Mouse (Mus musculus): Measurements from ENCODE around the gene Pde6b. TPM values are rescaled to one million over a fixed set of nuclear protein-coding genes. Genes with fewer than 3 reads are reported as not detected.

Gene Pde6b
- total and polyA plus RNA-seq, 2 experiments = not detected

DNA sequence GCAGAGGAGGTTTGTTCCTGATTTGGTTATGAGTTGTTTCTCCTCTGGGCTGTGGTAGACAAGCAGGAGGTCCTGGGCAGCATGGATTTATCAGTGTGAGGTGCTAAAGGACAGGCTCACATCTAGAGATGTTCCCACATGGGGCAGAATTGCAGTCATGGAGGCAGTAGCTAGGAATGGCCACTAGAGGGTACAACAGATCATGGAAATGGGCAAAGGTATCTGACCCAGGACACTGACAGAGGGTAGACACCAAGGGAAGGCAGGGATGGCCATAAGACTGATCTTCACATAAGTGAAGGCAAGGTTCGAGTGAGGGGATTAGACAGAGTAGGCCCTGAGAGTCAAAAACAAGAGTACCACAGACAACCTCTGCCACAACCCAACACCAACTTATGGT, 39.0 kb downstream of the Pde6b start:
- no peak overlapping the region for H3K4me3 ChIP-seq (ENCODE audit: insufficient read depth, low read depth, low read length)
- H3K79me2 ChIP-seq (ENCODE audit: control insufficient read depth, insufficient read depth, low read length) = no peaks in the 10 kb centered on the region
- no peak overlapping the region for H3K9ac ChIP-seq (ENCODE audit: low read depth, low read length)
- no peak for TF ChIP-seq POLR2A (IDR thresholded peaks at IDR 0.05; ENCODE audit: extremely low read depth, insufficient read depth, low read length)
- peak; percentile 69; the same call in 1 of the 2 replicates for TF ChIP-seq CTCF (IDR thresholded peaks at IDR 0.05; ENCODE audit: low read depth, low read length)
- peaks cover 3% of the 10 kb centered on the region for H3K4me1 ChIP-seq (ENCODE audit: control insufficient read depth, insufficient read depth, low read length)
- H3K36me3 ChIP-seq (ENCODE audit: control insufficient read depth, insufficient read depth, low read length) = peaks cover 13% of the 10 kb centered on the region
- H3K27me3 ChIP-seq (ENCODE audit: control insufficient read depth, insufficient read depth, low read length) = no peaks in the 10 kb centered on the region
- H3K27ac ChIP-seq (replicated peaks; ENCODE audit: insufficient read depth, low read depth, low read length) = no peak overlapping the region
- DNase-seq (ENCODE audit: extremely low read depth, low read depth, low spot score) = peak; percentile 42
- 22% methylated on average over 1 of the region's 1 CpGs for WGBS

DNA sequence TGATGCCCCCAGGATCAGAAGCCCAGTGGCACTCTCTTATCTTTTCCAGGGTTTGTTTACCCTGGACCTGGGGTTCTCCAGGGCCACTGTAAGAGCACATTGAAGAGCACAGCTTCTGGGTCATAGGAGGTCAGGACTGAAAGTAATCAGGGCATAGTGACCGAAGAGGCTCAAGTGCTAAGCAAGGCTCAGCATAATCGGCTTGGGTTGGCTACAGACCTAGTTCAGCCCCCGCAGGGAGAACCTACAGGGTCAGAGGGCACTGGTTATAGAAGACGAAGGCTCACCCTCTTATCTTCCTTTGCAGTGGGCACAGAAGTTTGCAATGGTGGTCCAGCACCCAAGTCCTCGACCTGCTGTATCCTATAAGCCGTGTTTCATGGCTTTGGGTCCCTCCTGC, 43.0 kb downstream of the Pde6b start:
- H3K27ac ChIP-seq (replicated peaks; ENCODE audit: insufficient read depth, low read depth, low read length) = no peak overlapping the region
- TF ChIP-seq POLR2A (IDR thresholded peaks at IDR 0.05; ENCODE audit: extremely low read depth, insufficient read depth, low read length) (no peak), CTCF (IDR thresholded peaks at IDR 0.05; ENCODE audit: low read depth, low read length) (no peak)
- DNase-seq (ENCODE audit: extremely low read depth, low read depth, low spot score) = peak; percentile 37
- peaks cover 10% of the 10 kb centered on the region for H3K4me1 ChIP-seq (ENCODE audit: control insufficient read depth, insufficient read depth, low read length)
- 43% methylated on average over 6 of the region's 6 CpGs for WGBS
- H3K9ac ChIP-seq (ENCODE audit: low read depth, low read length) = no peak overlapping the region
- H3K27me3 ChIP-seq (ENCODE audit: control insufficient read depth, insufficient read depth, low read length) = no peaks in the 10 kb centered on the region
- H3K4me3 ChIP-seq (ENCODE audit: insufficient read depth, low read depth, low read length) = no peak overlapping the region
- peaks cover 8% of the 10 kb centered on the region; the same call in 1 of the 2 replicates for H3K79me2 ChIP-seq (ENCODE audit: control insufficient read depth, insufficient read depth, low read length)
- H3K36me3 ChIP-seq (ENCODE audit: control insufficient read depth, insufficient read depth, low read length) = peaks cover 13% of the 10 kb centered on the region

DNA sequence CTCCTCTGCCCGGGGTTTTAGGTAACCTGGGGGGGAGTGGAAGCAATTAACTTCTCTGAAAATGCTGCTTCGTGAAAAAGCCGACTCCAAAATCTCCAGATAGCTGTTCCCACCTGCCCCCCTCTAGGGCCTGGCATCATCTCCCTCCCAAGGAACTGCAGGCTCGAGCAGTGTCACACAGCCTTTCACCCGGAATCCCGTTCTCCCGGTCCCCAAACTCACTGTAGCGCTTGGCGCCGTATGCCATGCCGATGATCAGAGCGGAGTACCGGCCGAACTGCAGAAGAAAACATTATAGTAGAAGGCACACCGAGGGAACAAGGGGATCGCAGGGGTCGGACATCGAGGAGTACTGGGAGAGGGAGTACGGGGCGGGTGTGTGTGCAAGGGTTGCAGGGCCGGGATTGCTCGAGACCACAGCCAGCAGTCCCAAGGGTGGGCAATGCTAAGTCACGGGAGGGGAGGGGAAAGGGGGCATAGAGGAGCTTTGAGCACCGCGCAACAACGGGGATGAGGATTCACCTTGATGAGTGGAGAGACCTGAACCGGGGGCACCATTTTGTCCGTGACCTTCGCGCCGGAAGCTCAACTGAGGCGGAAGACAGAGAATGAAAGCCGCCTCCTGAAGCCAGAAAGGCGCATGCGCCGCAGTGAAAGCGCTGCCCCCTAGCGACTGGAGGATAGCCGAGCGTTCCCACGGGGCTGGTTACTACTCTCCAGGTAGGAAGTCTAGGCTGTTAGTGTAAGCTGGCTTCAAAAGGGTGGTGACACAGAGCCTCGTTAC, 45.8 kb downstream of the Pde6b start, which contains the start of gene Atp5k:
Gene Atp5k, minus strand, starts transcription at position 645 of the 784 bp plus-strand sequence.
- no peaks in the 10 kb centered on the region for H3K27me3 ChIP-seq (ENCODE audit: control insufficient read depth, insufficient read depth, low read length)
- H3K27ac ChIP-seq (replicated peaks; ENCODE audit: insufficient read depth, low read depth, low read length) = peak within 1 kb of the TSS; percentile 75
- 1% methylated on average over 42 of the region's 42 CpGs for WGBS

DNA sequence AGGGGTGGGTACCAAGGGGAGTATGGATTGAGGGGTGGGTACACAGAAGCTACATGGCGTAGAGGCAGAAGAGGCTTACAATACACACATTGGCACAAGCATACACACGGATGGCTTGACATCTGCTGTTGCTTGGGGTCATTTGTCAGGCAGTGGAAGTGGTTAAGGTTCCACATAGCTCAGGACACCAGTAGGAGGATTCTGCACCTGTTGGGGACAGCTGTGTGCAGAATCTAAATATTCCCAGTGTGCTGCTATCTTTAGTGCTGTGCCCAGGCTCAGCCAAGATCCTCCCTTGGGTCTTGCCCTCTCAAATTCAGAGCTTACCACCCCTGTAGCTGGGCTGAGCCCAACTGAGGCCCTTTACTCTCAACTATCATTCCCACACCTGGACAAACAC, 47.9 kb downstream of the Pde6b start:
- Histone ChIP-seq H3K4me3 (ENCODE audit: insufficient read depth, low read depth, low read length) (no peak overlapping the region), H3K79me2 (ENCODE audit: control insufficient read depth, insufficient read depth, low read length) (peaks cover 8% of the 10 kb centered on the region; the same call in 1 of the 2 replicates), H3K27ac (replicated peaks; ENCODE audit: insufficient read depth, low read depth, low read length) (no peak overlapping the region), H3K4me1 (ENCODE audit: control insufficient read depth, insufficient read depth, low read length) (peaks cover 10% of the 10 kb centered on the region), H3K9ac (ENCODE audit: low read depth, low read length) (no peak overlapping the region), H3K36me3 (ENCODE audit: control insufficient read depth, insufficient read depth, low read length) (peaks cover 4% of the 10 kb centered on the region; the same call in 1 of the 2 replicates), H3K27me3 (ENCODE audit: control insufficient read depth, insufficient read depth, low read length) (no peaks in the 10 kb centered on the region)
- TF ChIP-seq CTCF (IDR thresholded peaks at IDR 0.05; ENCODE audit: low read depth, low read length) (no peak), POLR2A (IDR thresholded peaks at IDR 0.05; ENCODE audit: extremely low read depth, insufficient read depth, low read length) (no peak)
- DNase-seq (ENCODE audit: extremely low read depth, low read depth, low spot score) = no peak
- WGBS = 75% methylated on average over 2 of the region's 2 CpGs

More for the DNA sequence above, 45.8 kb downstream of the Pde6b start, which contains the start of gene Atp5k:
- peak; percentile 88 for TF ChIP-seq CTCF (IDR thresholded peaks at IDR 0.05; ENCODE audit: low read depth, low read length)
- TF ChIP-seq POLR2A (IDR thresholded peaks at IDR 0.05; ENCODE audit: extremely low read depth, insufficient read depth, low read length) = peak; percentile 58; the same call in 1 of the 2 replicates
- Histone ChIP-seq H3K4me1 (ENCODE audit: control insufficient read depth, insufficient read depth, low read length) (peaks cover 10% of the 10 kb centered on the region), H3K36me3 (ENCODE audit: control insufficient read depth, insufficient read depth, low read length) (peaks cover 13% of the 10 kb centered on the region), H3K79me2 (ENCODE audit: control insufficient read depth, insufficient read depth, low read length) (peaks cover 8% of the 10 kb centered on the region; the same call in 1 of the 2 replicates), H3K4me3 (ENCODE audit: insufficient read depth, low read depth, low read length) (peak within 1 kb of the TSS; percentile 87), H3K9ac (ENCODE audit: low read depth, low read length) (peak within 1 kb of the TSS; percentile 88)
- peak; percentile 79 for DNase-seq (ENCODE audit: extremely low read depth, low read depth, low spot score)

DNA sequence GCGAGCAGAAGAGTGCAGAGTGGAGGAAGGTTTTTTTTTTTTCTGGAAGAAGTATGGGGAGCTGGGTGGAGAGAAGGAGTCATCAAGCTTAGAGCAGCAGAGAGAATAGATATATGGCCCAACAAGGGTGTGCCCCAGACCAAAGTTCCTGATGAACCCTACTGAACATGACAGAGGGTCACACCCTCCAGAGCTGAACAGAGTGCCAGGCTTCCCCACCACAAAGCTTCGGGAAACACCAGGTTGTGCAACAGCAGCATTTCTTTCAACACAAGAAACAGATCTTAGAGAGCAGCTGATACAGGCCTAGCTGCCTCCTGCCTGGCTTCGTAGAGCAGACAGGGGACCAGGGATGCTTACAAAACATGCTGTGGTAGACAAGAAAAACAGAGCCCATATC, 58.8 kb downstream of the Pde6b start:
- Histone ChIP-seq H3K4me1 (ENCODE audit: control insufficient read depth, insufficient read depth, low read length) (peaks cover 15% of the 10 kb centered on the region), H3K27ac (replicated peaks; ENCODE audit: insufficient read depth, low read depth, low read length) (no peak overlapping the region), H3K79me2 (ENCODE audit: control insufficient read depth, insufficient read depth, low read length) (no peaks in the 10 kb centered on the region), H3K36me3 (ENCODE audit: control insufficient read depth, insufficient read depth, low read length) (no peaks in the 10 kb centered on the region), H3K4me3 (ENCODE audit: insufficient read depth, low read depth, low read length) (no peak overlapping the region), H3K27me3 (ENCODE audit: control insufficient read depth, insufficient read depth, low read length) (no peaks in the 10 kb centered on the region), H3K9ac (ENCODE audit: low read depth, low read length) (no peak overlapping the region)
- TF ChIP-seq CTCF (IDR thresholded peaks at IDR 0.05; ENCODE audit: low read depth, low read length) (no peak), POLR2A (IDR thresholded peaks at IDR 0.05; ENCODE audit: extremely low read depth, insufficient read depth, low read length) (no peak)
- no peak for DNase-seq (ENCODE audit: extremely low read depth, low read depth, low spot score)
- WGBS = 61% methylated on average over 3 of the region's 3 CpGs

DNA sequence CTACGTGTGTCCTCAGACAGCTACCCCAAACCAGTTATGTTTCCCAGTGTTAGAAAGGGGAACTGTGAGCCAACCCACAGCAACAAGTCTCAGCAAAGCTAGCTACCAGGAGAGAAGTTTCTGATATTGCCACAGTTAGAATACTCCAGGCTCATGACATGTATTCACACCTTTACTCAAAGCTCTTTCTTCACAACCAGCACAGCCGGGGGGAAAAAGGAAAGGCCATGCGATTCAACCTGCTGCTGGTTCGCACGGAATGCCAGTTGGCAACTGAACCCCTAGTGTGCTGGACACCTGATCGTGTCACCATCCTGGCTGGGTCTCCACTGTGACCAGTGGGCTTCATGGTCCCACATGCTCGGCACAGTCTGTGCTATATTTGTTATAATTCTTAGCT, 59.7 kb downstream of the Pde6b start:
- no peak overlapping the region for H3K9ac ChIP-seq (ENCODE audit: low read depth, low read length)
- H3K36me3 ChIP-seq (ENCODE audit: control insufficient read depth, insufficient read depth, low read length) = no peaks in the 10 kb centered on the region
- no peaks in the 10 kb centered on the region for H3K79me2 ChIP-seq (ENCODE audit: control insufficient read depth, insufficient read depth, low read length)
- TF ChIP-seq POLR2A (IDR thresholded peaks at IDR 0.05; ENCODE audit: extremely low read depth, insufficient read depth, low read length) = no peak
- TF ChIP-seq CTCF (IDR thresholded peaks at IDR 0.05; ENCODE audit: low read depth, low read length) = no peak
- WGBS = 82% methylated on average over 7 of the region's 7 CpGs
- no peaks in the 10 kb centered on the region for H3K27me3 ChIP-seq (ENCODE audit: control insufficient read depth, insufficient read depth, low read length)
- H3K4me1 ChIP-seq (ENCODE audit: control insufficient read depth, insufficient read depth, low read length) = peaks cover 20% of the 10 kb centered on the region
- DNase-seq (ENCODE audit: extremely low read depth, low read depth, low spot score) = no peak
- H3K27ac ChIP-seq (replicated peaks; ENCODE audit: insufficient read depth, low read depth, low read length) = no peak overlapping the region
- no peak overlapping the region for H3K4me3 ChIP-seq (ENCODE audit: insufficient read depth, low read depth, low read length)
